Mouse (Mus musculus) Patski (cell line): Measurements from ENCODE around the gene Zfp184. TPM values are rescaled to one million over a fixed set of nuclear protein-coding genes. Genes with fewer than 3 reads are reported as not detected.

Experiments used
- ATAC-seq: fragments of 100-300 bp; one replicate; pipeline ENCODE4 v1.8.0; 2021
- CTCF ChIA-PET: fragments of 350-600 bp; sonication (Branson Sonifier 250); formaldehyde crosslinking; loops from one replicate; lab custom pipeline; 2022; ENCODE audit warnings: inconsistent platforms; lab: Charles Lee
- POLR2A ChIA-PET: fragments of 350-600 bp; sonication (Branson Sonifier 250); formaldehyde crosslinking; loops from one replicate; lab custom pipeline; 2022; ENCODE audit warnings: antibody characterized with exemption, inconsistent platforms; lab: Charles Lee
- DNase-seq: peaks from one replicate; pipeline ENCODE4 v3.0.0-alpha.2; 2011; ENCODE audit warnings: low read depth, low spot score
- H3K27me3 ChIP-seq: fragments of 371-371 bp; one replicate; pipeline ENCODE4 v1.5.1; 2021
- CTCF ChIP-seq: fragments of 100-300 bp; IDR thresholded peaks from one replicate; pipeline ENCODE4 v1.5.1; 2021
- in situ Hi-C: fragments of 300-500 bp; cut with MboI; formaldehyde crosslinking; loops from 3 replicates; pipeline ENCODE4 v1.11.1; 2018; ENCODE audit warnings: low pct_unique_long_range_greater_than_20kb, mixed read lengths
- polyA plus RNA-seq: library from polyadenylated mRNA; unstranded; gene quantifications from one replicate; pipeline ENCODE4 v1.2.3, GENCODE M21; 2021

Gene Zfp184
- polyA plus RNA-seq, 1 experiment from 2014 or later: 7.7 TPM

GRCm38 (mm10) chr13:21981803-21982193 lies 36.9 kb downstream of the Zfp184 start:
- CTCF ChIA-PET: interaction anchor here (2.3 kb wide), 1 partner anchor 11 kb away, joined by 6 read pairs; no protein-coding TSS in a partner anchor
- no peak for TF ChIP-seq CTCF
- ATAC-seq: no peak
- in situ Hi-C loops: no loop called here
- POLR2A ChIA-PET: no interaction called here
- no peak for DNase-seq
- H3K27me3 ChIP-seq: no peaks in the 10 kb centered on the region

- in situ Hi-C loops: no loop called here
- ATAC-seq (no peak), DNase-seq (no peak)
- POLR2A ChIA-PET: no interaction called here
- no peak for TF ChIP-seq CTCF
- H3K27me3 ChIP-seq: no peaks in the 10 kb centered on the region
- CTCF ChIA-PET: no interaction called here
These were observed 39.6 kb downstream of the Zfp184 start for GRCm38 (mm10) chr13:21984486-21984885.

GRCm38 (mm10) chr13:21992550-21992949 lies 47.7 kb downstream of the Zfp184 start:
- in situ Hi-C loops: no loop called here
- POLR2A ChIA-PET: no interaction called here
- ATAC-seq (no peak), DNase-seq (no peak)
- CTCF ChIA-PET: interaction anchor here (0.7 to 1.8 kb wide), 3 partner anchors 10 to 18 kb away, joined by 3 to 6 read pairs (median 3); no protein-coding TSS in a partner anchor
- no peak for TF ChIP-seq CTCF
- no peaks in the 10 kb centered on the region for H3K27me3 ChIP-seq

GRCm38 (mm10) chr13:21993957-21994738 lies 49.3 kb downstream of the Zfp184 start:
- DNase-seq (no peak), ATAC-seq (no peak)
- CTCF ChIA-PET: no interaction called here

GRCm38 (mm10) chr13:21994896-21995295 lies 50.0 kb downstream of the Zfp184 start:
- ChIA-PET POLR2A (no interaction called here), CTCF (interaction anchor here (1.3 kb wide), 1 partner anchor 34 kb away, joined by 3 read pairs; no protein-coding TSS in a partner anchor)
- ATAC-seq (no peak), DNase-seq (no peak)
- in situ Hi-C loops: no loop called here
- H3K27me3 ChIP-seq: no peaks in the 10 kb centered on the region
- TF ChIP-seq CTCF: no peak

More at GRCm38 (mm10) chr13:21993957-21994738, 49.3 kb downstream of the Zfp184 start:
- in situ Hi-C loops: no loop called here
- no peaks in the 10 kb centered on the region for H3K27me3 ChIP-seq
- TF ChIP-seq CTCF: no peak
- POLR2A ChIA-PET: no interaction called here

GRCm38 (mm10) chr13:21995331-21995914 lies 50.5 kb downstream of the Zfp184 start:
- no peaks in the 10 kb centered on the region for H3K27me3 ChIP-seq
- ATAC-seq (no peak), DNase-seq (no peak)
- no peak for TF ChIP-seq CTCF
- POLR2A ChIA-PET: no interaction called here
- CTCF ChIA-PET: interaction anchor here (1.3 kb wide), 1 partner anchor 33 kb away, joined by 3 read pairs; no protein-coding TSS in a partner anchor
- in situ Hi-C loops: no loop called here

GRCm38 (mm10) chr13:21996101-21996839 lies 51.4 kb downstream of the Zfp184 start:
- ATAC-seq (no peak), DNase-seq (no peak)
- no peaks in the 10 kb centered on the region for H3K27me3 ChIP-seq
- no peak for TF ChIP-seq CTCF
- CTCF ChIA-PET: interaction anchor here (1.3 kb wide), 1 partner anchor 32 kb away, joined by 3 read pairs; no protein-coding TSS in a partner anchor
- in situ Hi-C loops: no loop called here
- POLR2A ChIA-PET: no interaction called here

GRCm38 (mm10) chr13:21996840-21997185 lies 51.9 kb downstream of the Zfp184 start:
- no peaks in the 10 kb centered on the region for H3K27me3 ChIP-seq
- CTCF ChIA-PET: no interaction called here
- no peak for TF ChIP-seq CTCF
- POLR2A ChIA-PET: no interaction called here
- in situ Hi-C loops: no loop called here
- no peak for ATAC-seq
- no peak for DNase-seq

- ChIA-PET CTCF (no interaction called here), POLR2A (interaction anchor here (0.5 kb wide), 1 partner anchor 1358 kb away, joined by 4 read pairs; no protein-coding TSS in a partner anchor)
- in situ Hi-C loops: no loop called here
- no peaks in the 10 kb centered on the region for H3K27me3 ChIP-seq
- no peak for TF ChIP-seq CTCF
- ATAC-seq (no peak), DNase-seq (no peak)
These were observed 52.4 kb downstream of the Zfp184 start for GRCm38 (mm10) chr13:21997201-21997820.

- ChIA-PET POLR2A (interaction anchor here (0.5 kb wide), 1 partner anchor 1358 kb away, joined by 4 read pairs; no protein-coding TSS in a partner anchor), CTCF (no interaction called here)
- no peaks in the 10 kb centered on the region for H3K27me3 ChIP-seq
- ATAC-seq (no peak), DNase-seq (no peak)
- no peak for TF ChIP-seq CTCF
- in situ Hi-C loops: no loop called here
These were observed 52.9 kb downstream of the Zfp184 start for GRCm38 (mm10) chr13:21997821-21998220.
